Mouse (Mus musculus) midbrain, postnatal 0 days (tissue): ENCODE measurements at regions not wholly inside any gene's neighbourhood (a gene's known extent, or its start where the extent isn't known, plus 50 kb on each side); places are given as distances from the start of the nearest gene placed in this dataset.

Source experiments
- ATAC-seq: fragments of 200-750 bp; cut with Nextera tagmentation; 2 replicates; pipeline ENCODE4 v1.8.0; 2017; ENCODE audit warnings: moderate number of reproducible peaks, mild to moderate bottlenecking, moderate TSS enrichment, moderate library complexity; ENCODE audit not compliant: low FRiP score
- DNase-seq: peaks from one replicate; pipeline ENCODE4 v3.0.0-alpha.2; 2015; ENCODE audit warnings: low spot score
- H3K27ac ChIP-seq: fragments of 300-500 bp; sonication (generic); 2 replicates; pipeline ENCODE4 v1.5.1; 2014; ENCODE audit warnings: low read depth, mild to moderate bottlenecking, low read length, mixed read lengths
- H3K27me3 ChIP-seq: fragments of 300-500 bp; sonication (generic); 2 replicates; pipeline ENCODE4 v1.6.1; 2014; ENCODE audit warnings: low read length, control low read depth, mixed read lengths; ENCODE audit not compliant: insufficient read depth
- H3K36me3 ChIP-seq: fragments of 300-500 bp; sonication (generic); 2 replicates; pipeline ENCODE4 v1.6.1; 2014; ENCODE audit warnings: low read length, control low read depth, mixed read lengths; ENCODE audit not compliant: insufficient read depth
- H3K4me1 ChIP-seq: fragments of 300-500 bp; sonication (generic); 2 replicates; pipeline ENCODE4 v1.6.1; 2014; ENCODE audit warnings: mild to moderate bottlenecking, control low read depth, antibody characterized with exemption, low read length, mixed read lengths; ENCODE audit not compliant: insufficient read depth
- H3K4me2 ChIP-seq: fragments of 300-500 bp; sonication (generic); 2 replicates; pipeline ENCODE4 v1.6.1; 2014; ENCODE audit warnings: low read depth, mild to moderate bottlenecking, low read length, mixed read lengths; ENCODE audit not compliant: poor library complexity, severe bottlenecking
- H3K4me3 ChIP-seq: fragments of 300-500 bp; sonication (generic); 2 replicates; pipeline ENCODE4 v1.5.1; 2014; ENCODE audit warnings: low read depth, mild to moderate bottlenecking, low read length, moderate library complexity
- H3K9ac ChIP-seq: fragments of 300-500 bp; sonication (generic); replicated peaks from 2 replicates; pipeline ENCODE4 v1.6.1; 2014; ENCODE audit warnings: mild to moderate bottlenecking, low read length, moderate library complexity, mixed read lengths; ENCODE audit not compliant: poor library complexity, severe bottlenecking
- H3K9me3 ChIP-seq: fragments of 300-500 bp; sonication (generic); 2 replicates; pipeline ENCODE4 v1.6.1; 2016; ENCODE audit warnings: low read length, control low read depth
- CTCF ChIP-seq: IDR thresholded peaks from 2 replicates; pipeline ENCODE4 v1.5.1; 2016; ENCODE audit warnings: antibody characterized with exemption, mild to moderate bottlenecking
- WGBS: fragments of 180-500 bp; shearing (Covaris S2); extraction: QIAGEN DNeasy Blood & Tissue Kit; methylation state at CpG from one replicate; pipeline ENCODE4 v1.1.7; 2014; 5-methylcytosine and 5-hydroxymethylcytosine counted together

DNA sequence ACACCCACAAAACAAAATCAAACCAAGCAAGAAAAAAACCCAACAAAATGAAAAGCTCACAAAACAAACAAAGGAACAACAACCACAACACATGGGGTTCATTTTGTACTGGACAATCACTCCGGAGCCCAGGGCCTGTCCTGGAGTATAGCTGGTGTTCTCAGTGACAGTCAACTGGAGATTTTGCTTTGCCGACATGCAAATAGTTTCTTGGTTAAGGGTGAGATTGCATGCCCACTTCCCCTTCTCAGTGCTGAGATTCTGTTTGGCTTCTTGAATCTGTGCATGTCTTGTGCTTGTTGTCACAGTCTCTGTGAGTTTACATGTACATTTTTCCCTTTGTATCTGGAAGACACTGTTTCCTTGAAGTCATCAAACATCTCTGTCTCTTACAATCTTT lies 50.6 kb upstream of the Tdrd3 start:
- H3K4me2 ChIP-seq, result no peak overlapping the region
- ATAC-seq (no peak), DNase-seq (no peak)
- H3K9ac ChIP-seq, result no peak overlapping the region
- no peaks in the 10 kb centered on the region for H3K27me3 ChIP-seq
- no peaks in the 10 kb centered on the region for H3K36me3 ChIP-seq
- TF ChIP-seq CTCF, result no peak
- no peak overlapping the region for H3K27ac ChIP-seq
- H3K4me3 ChIP-seq, result no peak overlapping the region
- H3K9me3 ChIP-seq, result no peaks in the 10 kb centered on the region
- H3K4me1 ChIP-seq, result no peaks in the 10 kb centered on the region
- WGBS, result 92% methylated on average over 2 of the region's 2 CpGs
